Mouse (Mus musculus) C2C12 (cell line): ENCODE results near the gene Xpa.

Source experiments
- CEBPB ChIP-seq: IDR thresholded peaks from one replicate; pipeline ENCODE4 v1.6.1; 2011; ENCODE audit warnings: low read depth, mild to moderate bottlenecking, control low read depth, moderate library complexity
- CTCF ChIP-seq: IDR thresholded peaks from one replicate; pipeline ENCODE4 v1.5.1; 2011; ENCODE audit not compliant: control insufficient read depth, insufficient read depth, insufficient read length
- USF1 ChIP-seq: IDR thresholded peaks from one replicate; pipeline ENCODE4 v1.6.1; 2011; ENCODE audit warnings: low read depth, mild to moderate bottlenecking, control low read depth, moderate library complexity

GRCm38 (mm10) chr4:46110084-46110483 lies 86.0 kb downstream of the Xpa start:
- TF ChIP-seq USF1 (no peak), CTCF (no peak), CEBPB (no peak)
